Mouse (Mus musculus) heart, embryonic 12.5 days (tissue): Measurements from ENCODE around the gene Mcm2. TPM values are rescaled to one million over a fixed set of nuclear protein-coding genes. Genes with fewer than 3 reads are reported as not detected.
A peak's percentile ranks its signal among the peaks of the same experiment; 100 is the strongest.

Experiments used
- ATAC-seq: fragments of 200-750 bp; cut with Nextera tagmentation; 2 replicates; pipeline ENCODE4 v1.8.0; 2017; ENCODE audit warnings: moderate TSS enrichment, moderate library complexity; ENCODE audit not compliant: insufficient number of reproducible peaks, low FRiP score
- H3K27ac ChIP-seq: fragments of 300-500 bp; sonication (generic); 2 replicates; pipeline ENCODE4 v1.5.1; 2016; ENCODE audit warnings: mild to moderate bottlenecking, moderate library complexity; ENCODE audit not compliant: poor library complexity, severe bottlenecking
- H3K27me3 ChIP-seq: fragments of 300-500 bp; sonication (generic); replicated peaks from 2 replicates; pipeline ENCODE4 v1.6.1; 2016; ENCODE audit warnings: mild to moderate bottlenecking, moderate library complexity
- H3K36me3 ChIP-seq: fragments of 300-500 bp; sonication (generic); 2 replicates; pipeline ENCODE4 v1.6.1; 2016; ENCODE audit warnings: mild to moderate bottlenecking, moderate library complexity
- H3K4me1 ChIP-seq: fragments of 300-500 bp; sonication (generic); replicated peaks from 2 replicates; pipeline ENCODE4 v1.6.1; 2016; ENCODE audit warnings: mild to moderate bottlenecking
- H3K4me2 ChIP-seq: fragments of 300-500 bp; sonication (generic); 2 replicates; pipeline ENCODE4 v1.6.1; 2016; ENCODE audit warnings: mild to moderate bottlenecking, moderate library complexity
- H3K4me3 ChIP-seq: fragments of 300-500 bp; sonication (generic); 2 replicates; pipeline ENCODE4 v1.5.1; 2016; ENCODE audit warnings: mild to moderate bottlenecking
- H3K9ac ChIP-seq: fragments of 300-500 bp; sonication (generic); 2 replicates; pipeline ENCODE4 v1.6.1; 2016; ENCODE audit warnings: mild to moderate bottlenecking, moderate library complexity
- H3K9me3 ChIP-seq: fragments of 300-500 bp; sonication (generic); replicated peaks from 2 replicates; pipeline ENCODE4 v1.6.1; 2016; ENCODE audit warnings: mild to moderate bottlenecking, moderate library complexity
- WGBS: fragments of 180-500 bp; shearing (Covaris S2); methylation state at CpG from one replicate; pipeline ENCODE4 v1.1.7; 2016; 5-methylcytosine and 5-hydroxymethylcytosine counted together
- polyA plus RNA-seq: library from polyadenylated mRNA; unstranded; fragments of >200 nt; fragmentation: Nextera tagmentation; extraction: Ambion mirVana; gene quantifications from 2 replicates; pipeline ENCODE4 v1.2.1, GENCODE M21; 2016

Mcm2 gene
- polyA plus RNA-seq, 1 experiment from 2014 or later = 130 TPM

DNA sequence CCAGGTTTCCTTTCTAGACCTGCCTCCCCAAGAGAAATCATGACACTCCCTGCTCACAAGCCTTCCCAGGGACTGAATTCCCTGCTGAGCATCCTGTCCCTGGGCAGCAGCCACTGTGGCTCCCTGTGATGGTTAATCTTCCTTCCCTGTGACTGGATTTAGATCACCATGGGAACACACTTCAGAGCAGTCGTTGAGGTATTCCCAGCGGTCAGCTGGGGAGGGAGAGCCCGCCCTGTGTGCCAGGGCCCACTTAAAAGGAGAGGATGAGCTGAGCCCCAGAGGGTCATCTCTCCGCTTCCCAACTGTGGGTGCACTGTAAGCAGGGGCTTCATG is 38.6 kb upstream of the Mcm2 start:
- H3K4me2 ChIP-seq = no peak overlapping the region
- H3K27ac ChIP-seq = no peak overlapping the region
- no peak overlapping the region for H3K4me3 ChIP-seq
- 40% methylated on average over 4 of the region's 4 CpGs for WGBS
- no peaks in the 10 kb centered on the region for H3K9me3 ChIP-seq
- no peak for ATAC-seq
- no peak overlapping the region for H3K9ac ChIP-seq
- H3K27me3 ChIP-seq = peaks cover 8% of the 10 kb centered on the region; the same call in 1 of the 2 replicates
- H3K4me1 ChIP-seq = peaks cover 77% of the 10 kb centered on the region
- H3K36me3 ChIP-seq = no peaks in the 10 kb centered on the region

GRCm38 (mm10) chr6:88936342-88937213 is 38.0 kb upstream of the Mcm2 start:
- Histone ChIP-seq H3K27ac (no peak overlapping the region), H3K9me3 (no peaks in the 10 kb centered on the region), H3K9ac (no peak overlapping the region), H3K4me3 (no peak overlapping the region), H3K27me3 (peaks cover 8% of the 10 kb centered on the region; the same call in 1 of the 2 replicates), H3K4me1 (peaks cover 71% of the 10 kb centered on the region), H3K36me3 (no peaks in the 10 kb centered on the region), H3K4me2 (no peak overlapping the region)
- WGBS = 56% methylated on average over 13 of the region's 13 CpGs
- no peak for ATAC-seq

- Histone ChIP-seq H3K36me3 (no peaks in the 10 kb centered on the region), H3K27me3 (peaks cover 8% of the 10 kb centered on the region; the same call in 1 of the 2 replicates), H3K9ac (no peak overlapping the region), H3K4me1 (peaks cover 64% of the 10 kb centered on the region), H3K27ac (no peak overlapping the region), H3K9me3 (no peaks in the 10 kb centered on the region), H3K4me2 (no peak overlapping the region), H3K4me3 (no peak overlapping the region)
- no peak for ATAC-seq
- WGBS = 5% methylated on average over 4 of the region's 4 CpGs
Observed at GRCm38 (mm10) chr6:88935735-88936276, 37.2 kb upstream of the Mcm2 start.

DNA sequence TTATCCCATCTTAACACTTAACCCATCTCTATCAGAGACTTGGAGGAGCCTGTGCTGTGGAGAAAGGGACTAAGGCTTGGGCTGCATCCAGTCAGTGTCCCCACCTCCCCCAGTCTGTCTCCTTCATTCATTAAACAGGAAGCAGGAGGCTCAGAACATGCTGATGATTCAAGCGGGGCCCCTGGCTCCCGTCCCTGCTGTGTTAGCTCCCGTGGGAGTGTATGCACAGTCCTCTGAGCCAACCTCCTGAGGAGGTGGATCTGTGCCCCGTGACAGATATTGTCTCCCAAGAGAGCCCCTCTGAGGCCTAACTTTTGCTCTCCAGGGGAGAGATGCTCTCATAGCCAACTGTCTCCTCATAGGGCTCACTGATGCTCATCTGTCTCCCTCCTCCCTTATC is 36.2 kb upstream of the Mcm2 start:
- no peak overlapping the region for H3K27ac ChIP-seq
- H3K9me3 ChIP-seq = no peaks in the 10 kb centered on the region
- H3K4me2 ChIP-seq = no peak overlapping the region
- WGBS = 7% methylated on average over 4 of the region's 4 CpGs
- H3K4me3 ChIP-seq = no peak overlapping the region
- H3K4me1 ChIP-seq = peaks cover 60% of the 10 kb centered on the region
- ATAC-seq = no peak
- no peaks in the 10 kb centered on the region for H3K36me3 ChIP-seq
- H3K9ac ChIP-seq = 0 out of 2 replicates have a peak overlapping the region, but pooled peaks have one; percentile 5
- peaks cover 8% of the 10 kb centered on the region; the same call in 1 of the 2 replicates for H3K27me3 ChIP-seq

- 41% methylated on average over 4 of the region's 4 CpGs for WGBS
- no peaks in the 10 kb centered on the region for H3K9me3 ChIP-seq
- H3K36me3 ChIP-seq = no peaks in the 10 kb centered on the region
- H3K4me3 ChIP-seq = no peak overlapping the region
- H3K27me3 ChIP-seq = peaks cover 8% of the 10 kb centered on the region; the same call in 1 of the 2 replicates
- no peak overlapping the region for H3K27ac ChIP-seq
- ATAC-seq = no peak
- H3K9ac ChIP-seq = no peak overlapping the region
- H3K4me2 ChIP-seq = no peak overlapping the region
- H3K4me1 ChIP-seq = peaks cover 54% of the 10 kb centered on the region
Observed at GRCm38 (mm10) chr6:88934132-88934531, 35.6 kb upstream of the Mcm2 start.

GRCm38 (mm10) chr6:88931449-88931848 is 32.9 kb upstream of the Mcm2 start:
- 49% methylated on average over 2 of the region's 2 CpGs for WGBS
- Histone ChIP-seq H3K9me3 (no peaks in the 10 kb centered on the region), H3K27ac (no peak overlapping the region), H3K4me1 (peaks cover 44% of the 10 kb centered on the region), H3K4me2 (no peak overlapping the region), H3K27me3 (peaks cover 8% of the 10 kb centered on the region; the same call in 1 of the 2 replicates), H3K36me3 (no peaks in the 10 kb centered on the region), H3K4me3 (no peak overlapping the region), H3K9ac (no peak overlapping the region)
- no peak for ATAC-seq

GRCm38 (mm10) chr6:88930049-88930448 is 31.5 kb upstream of the Mcm2 start:
- no peak overlapping the region for H3K4me3 ChIP-seq
- H3K9ac ChIP-seq = no peak overlapping the region
- no peak overlapping the region for H3K27ac ChIP-seq
- no peak for ATAC-seq
- no peaks in the 10 kb centered on the region for H3K9me3 ChIP-seq
- peaks cover 6% of the 10 kb centered on the region; the same call in 1 of the 2 replicates for H3K27me3 ChIP-seq
- peaks cover 46% of the 10 kb centered on the region for H3K4me1 ChIP-seq
- WGBS = 60% methylated on average over 7 of the region's 7 CpGs
- H3K4me2 ChIP-seq = no peak overlapping the region
- no peaks in the 10 kb centered on the region for H3K36me3 ChIP-seq

GRCm38 (mm10) chr6:88929451-88929850 is 30.9 kb upstream of the Mcm2 start:
- Histone ChIP-seq H3K4me2 (no peak overlapping the region), H3K9ac (no peak overlapping the region), H3K27me3 (peaks cover under 1% of the 10 kb centered on the region; the same call in 1 of the 2 replicates), H3K4me1 (peaks cover 46% of the 10 kb centered on the region), H3K9me3 (no peaks in the 10 kb centered on the region), H3K36me3 (no peaks in the 10 kb centered on the region), H3K4me3 (no peak overlapping the region), H3K27ac (no peak overlapping the region)
- no peak for ATAC-seq
- 68% methylated on average over 6 of the region's 6 CpGs for WGBS

GRCm38 (mm10) chr6:88928576-88928975 is 30.0 kb upstream of the Mcm2 start:
- ATAC-seq = no peak
- H3K4me2 ChIP-seq = no peak overlapping the region
- no peaks in the 10 kb centered on the region for H3K9me3 ChIP-seq
- no peaks in the 10 kb centered on the region; the same call in 1 of the 2 replicates for H3K27me3 ChIP-seq
- H3K27ac ChIP-seq = no peak overlapping the region
- 66% methylated on average over 5 of the region's 5 CpGs for WGBS
- no peak overlapping the region for H3K9ac ChIP-seq
- H3K36me3 ChIP-seq = no peaks in the 10 kb centered on the region
- H3K4me1 ChIP-seq = peaks cover 44% of the 10 kb centered on the region
- no peak overlapping the region for H3K4me3 ChIP-seq

DNA sequence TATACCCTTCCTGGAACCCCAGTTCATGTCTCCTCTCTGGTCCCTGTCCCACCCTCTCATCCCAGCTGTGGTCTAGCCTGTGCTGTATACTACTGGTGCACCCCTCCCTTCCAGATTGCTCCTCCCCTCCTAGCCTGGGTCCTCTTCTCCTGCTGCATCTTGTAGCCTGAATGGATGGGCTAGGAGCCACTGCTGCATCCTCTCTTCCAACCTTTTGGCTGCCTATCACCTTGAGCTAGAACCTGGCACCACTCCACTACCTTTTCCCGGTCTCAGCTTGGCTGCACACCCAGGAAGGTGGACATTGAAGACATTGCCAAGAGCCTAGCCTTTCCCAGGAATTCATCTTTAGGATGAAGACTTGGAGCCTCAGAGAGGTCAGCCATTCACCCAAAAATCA is 29.4 kb upstream of the Mcm2 start:
- H3K36me3 ChIP-seq = no peaks in the 10 kb centered on the region
- H3K27me3 ChIP-seq = no peaks in the 10 kb centered on the region
- H3K4me3 ChIP-seq = no peak overlapping the region
- peaks cover 43% of the 10 kb centered on the region for H3K4me1 ChIP-seq
- H3K9ac ChIP-seq = no peak overlapping the region
- no peak overlapping the region for H3K27ac ChIP-seq
- 89% methylated on average over 1 of the region's 1 CpGs for WGBS
- ATAC-seq = peak; percentile 7; the same call in 1 of the 2 replicates
- no peaks in the 10 kb centered on the region for H3K9me3 ChIP-seq
- H3K4me2 ChIP-seq = no peak overlapping the region

- peaks cover 43% of the 10 kb centered on the region for H3K4me1 ChIP-seq
- peak; percentile 27; the same call in 1 of the 2 replicates for ATAC-seq
Observed at GRCm38 (mm10) chr6:88927595-88927994, 29.0 kb upstream of the Mcm2 start.

More at GRCm38 (mm10) chr6:88927595-88927994, 29.0 kb upstream of the Mcm2 start:
- Histone ChIP-seq H3K9me3 (no peaks in the 10 kb centered on the region), H3K27ac (no peak overlapping the region), H3K27me3 (no peaks in the 10 kb centered on the region), H3K4me3 (no peak overlapping the region), H3K4me2 (no peak overlapping the region), H3K36me3 (no peaks in the 10 kb centered on the region), H3K9ac (no peak overlapping the region)
- WGBS = 10% methylated on average over 2 of the region's 2 CpGs
